Mouse (Mus musculus): ENCODE measurements around the gene Fam92a. TPM values are rescaled to one million over a fixed set of nuclear protein-coding genes. Genes with fewer than 3 reads are reported as not detected.

Fam92a gene
- 77.2 and 82.5 TPM in 2 replicates for polyA plus RNA-seq (2012; rRNA removed)

GRCm38 (mm10) chr4:12171318-12172091 lies at the start of gene Fam92a:
Gene Fam92a (minus strand): TSS chr4:12172015.

GRCm38 (mm10) chr4:12140141-12140567 lies 31.7 kb downstream of the Fam92a start, which contains the start of gene Rbm12b1:
Gene Rbm12b1 (plus strand): TSS chr4:12140264.

Other genes with a start within 250 kb of the Fam92a start
- 0.05 TPM in 1 of 2 replicates, not detected in the other for gene Gm10604, start 190.8 kb downstream of the Fam92a start, polyA plus RNA-seq (2012; rRNA removed)
- gene Rbm12b2, start 82.6 kb downstream of the Fam92a start, polyA plus RNA-seq (2012; rRNA removed): 18.0 and 21.6 TPM in 2 replicates
- 18.2 and 18.9 TPM in 2 replicates for gene Rbm12b1, start 31.8 kb downstream of the Fam92a start, polyA plus RNA-seq (2012; rRNA removed)